In the genomic region with DNA sequence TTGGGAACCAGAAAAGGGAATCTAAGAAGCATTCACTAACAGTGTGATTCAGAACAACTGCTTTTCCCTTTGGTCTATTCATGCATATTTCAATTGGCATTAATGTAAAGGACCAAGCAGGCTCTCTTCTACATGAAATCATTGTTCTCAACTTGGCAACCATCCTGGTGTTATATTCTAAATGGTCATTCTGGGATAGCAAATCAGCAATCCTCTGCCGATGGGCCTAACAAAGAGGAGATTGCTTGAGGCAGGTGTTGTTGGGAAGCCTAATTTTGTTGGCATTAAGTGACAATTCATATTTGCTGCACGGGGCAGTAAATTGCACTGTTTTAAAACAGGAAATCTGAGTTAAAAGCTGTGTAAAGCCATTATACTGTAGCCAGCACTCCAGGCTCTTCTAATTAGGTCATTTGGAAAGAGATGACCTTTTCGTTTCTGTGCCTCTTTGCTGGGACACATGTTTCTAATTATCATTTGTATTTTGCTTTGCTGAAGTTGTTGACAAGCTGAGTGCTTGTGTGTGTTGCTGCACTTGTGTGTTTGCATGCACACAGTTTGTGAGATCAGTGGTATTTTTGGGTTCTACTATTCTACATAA, we compare ENCODE assay signal across 11 mouse cellular contexts.
A peak's percentile ranks its signal among the peaks of the same experiment; 100 is the strongest.
DNase-seq lines count a peak whose midpoint lies in the region; ATAC-seq lines count a peak whose summit lies in the region.
"Had no signal": no experiment of that assay in that cellular context is flagged by ENCODE, and none has a peak within 500 bp of the region (broad histone marks: within the 10 kb centered on the region; RNA-seq: fewer than 3 reads in every experiment).

No protein-coding gene starts in this region.

- 58% methylated on average over 3 of the region's 3 CpGs for WGBS in midbrain, embryonic 12.5 days
- 72% methylated on average over 3 of the region's 3 CpGs for WGBS in midbrain, embryonic 10.5 days
- 8% methylated on average over 3 of the region's 3 CpGs for WGBS in forebrain, embryonic 13.5 days
- WGBS in limb, embryonic 10.5 days, result 12% methylated on average over 3 of the region's 3 CpGs

- no peak overlapping the region for H3K9ac ChIP-seq in midbrain, embryonic 12.5 days (replicated peaks)
- no peak overlapping the region for H3K9ac ChIP-seq in forebrain, embryonic 13.5 days
- H3K9ac ChIP-seq: limb, embryonic 15.5 days had no signal

- no peak for DNase-seq in midbrain, embryonic 10.5 days (ENCODE audit: low spot score)
- DNase-seq in limb, embryonic 10.5 days (ENCODE audit: low spot score), result no peak
- DNase-seq in skeletal muscle tissue, adult 2 months (ENCODE audit: low read depth, low spot score), result peak; percentile 43
- no peak for DNase-seq in frontal cortex, adult 2 months (ENCODE audit: extremely low spot score in 1 of 2, low spot score in 1 of 2)
- DNase-seq in left cerebral cortex, postnatal 4 days, result no peak
- DNase-seq: kidney, postnatal 36 days; thymus, postnatal 4 days had no signal

- H3K4me3 ChIP-seq in midbrain, embryonic 12.5 days, result no peak overlapping the region
- H3K4me3 ChIP-seq in midbrain, embryonic 10.5 days, result no peak overlapping the region
- H3K4me3 ChIP-seq in forebrain, embryonic 13.5 days, result no peak overlapping the region
- H3K4me3 ChIP-seq in limb, embryonic 10.5 days, result no peak overlapping the region
- H3K4me3 ChIP-seq: limb, embryonic 15.5 days had no signal

- no peak overlapping the region for H3K27ac ChIP-seq in midbrain, embryonic 12.5 days (replicated peaks)
- no peak overlapping the region for H3K27ac ChIP-seq in midbrain, embryonic 10.5 days (replicated peaks)
- H3K27ac ChIP-seq in forebrain, embryonic 13.5 days, result no peak overlapping the region
- peak overlapping the region; percentile 64 for H3K27ac ChIP-seq in limb, embryonic 10.5 days

- intact Hi-C loops in left cerebral cortex, postnatal 4 days (cut with DNase I), result no loop called here

- H3K4me2 ChIP-seq in midbrain, embryonic 12.5 days (replicated peaks), result no peak overlapping the region
- no peak overlapping the region for H3K4me2 ChIP-seq in forebrain, embryonic 13.5 days
- H3K4me2 ChIP-seq: limb, embryonic 15.5 days had no signal

- no peaks in the 10 kb centered on the region for H3K27me3 ChIP-seq in midbrain, embryonic 12.5 days
- H3K27me3 ChIP-seq in midbrain, embryonic 10.5 days (ENCODE audit: low read depth, poor library complexity, severe bottlenecking), result no peaks in the 10 kb centered on the region
- 0 out of 2 replicates have a peak, but pooled peaks cover 3% of the 10 kb centered on the region for H3K27me3 ChIP-seq in forebrain, embryonic 13.5 days
- H3K27me3 ChIP-seq in limb, embryonic 10.5 days (ENCODE audit: low read depth, poor library complexity, severe bottlenecking), result no peaks in the 10 kb centered on the region
- H3K27me3 ChIP-seq: limb, embryonic 15.5 days had no signal

- peaks cover 13% of the 10 kb centered on the region; the same call in 1 of the 2 replicates for H3K4me1 ChIP-seq in midbrain, embryonic 12.5 days
- H3K4me1 ChIP-seq in midbrain, embryonic 10.5 days, result no peaks in the 10 kb centered on the region
- H3K4me1 ChIP-seq in forebrain, embryonic 13.5 days, result peaks cover 27% of the 10 kb centered on the region
- peaks cover 25% of the 10 kb centered on the region for H3K4me1 ChIP-seq in limb, embryonic 10.5 days

- peak; percentile 45; the same call in 1 of the 2 replicates for ATAC-seq in midbrain, embryonic 12.5 days (ENCODE audit: low FRiP score, low read depth)
- ATAC-seq in forebrain, embryonic 13.5 days, result peak; percentile 88
- ATAC-seq: activated CD4-positive, CD25-positive, alpha-beta regulatory T cell, adult 4 months had no signal

- no peaks in the 10 kb centered on the region for H3K36me3 ChIP-seq in midbrain, embryonic 12.5 days
- H3K36me3 ChIP-seq in midbrain, embryonic 10.5 days, result no peaks in the 10 kb centered on the region
- no peaks in the 10 kb centered on the region for H3K36me3 ChIP-seq in forebrain, embryonic 13.5 days (ENCODE audit: poor library complexity, severe bottlenecking)
- no peaks in the 10 kb centered on the region for H3K36me3 ChIP-seq in limb, embryonic 10.5 days
- H3K36me3 ChIP-seq: limb, embryonic 15.5 days had no signal

- no peaks in the 10 kb centered on the region for H3K9me3 ChIP-seq in midbrain, embryonic 12.5 days
- H3K9me3 ChIP-seq in midbrain, embryonic 10.5 days (replicated peaks), result no peaks in the 10 kb centered on the region
- no peaks in the 10 kb centered on the region for H3K9me3 ChIP-seq in forebrain, embryonic 13.5 days (replicated peaks)
- no peaks in the 10 kb centered on the region for H3K9me3 ChIP-seq in limb, embryonic 10.5 days (replicated peaks)
- H3K9me3 ChIP-seq: limb, embryonic 15.5 days had no signal
